Mouse (Mus musculus) urinary bladder, adult 18-20 months (tissue): Measurements from ENCODE around the gene Rasd1.
A peak's percentile ranks its signal among the peaks of the same experiment; 100 is the strongest.
"Not testable (repeated sequence)": the region's sequence is repeated elsewhere in the genome, so short reads cannot be mapped to it uniquely, and the experiment has no call there.

Source experiments
- DNase-seq, 2 experiments: peaks; one replicate each; pipeline ENCODE4 v3.0.0; 2022; ENCODE audit warnings: low spot score in 2 of 2, mixed read lengths in 2 of 2

The Rasd1 gene

GRCm38 (mm10) chr11:59961338-59961875, 3.3 kb downstream of the Rasd1 start:
- no peak for DNase-seq

- DNase-seq: no peak
Measured at GRCm38 (mm10) chr11:59960476-59961337, 4.0 kb downstream of the Rasd1 start.

DNA sequence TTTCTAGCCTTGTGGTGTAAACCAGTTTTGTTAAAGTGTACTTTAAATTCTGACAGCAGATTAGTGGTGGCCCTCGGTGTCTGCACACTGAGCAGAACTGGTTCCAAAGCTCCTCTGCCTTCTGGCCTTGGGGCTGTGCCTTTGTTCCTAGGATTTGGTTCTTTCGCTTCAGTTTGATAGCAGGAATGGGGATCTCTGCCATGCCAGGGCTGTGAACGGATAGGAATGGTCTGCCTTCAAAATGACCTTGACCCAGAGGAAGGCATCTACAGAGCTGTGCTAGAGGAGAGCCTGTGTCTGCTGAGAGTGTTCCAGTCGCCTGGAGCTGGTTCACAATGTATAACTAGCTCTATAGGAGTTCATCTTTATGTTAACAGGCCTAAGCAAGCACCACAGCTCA, 5.3 kb downstream of the Rasd1 start:
- no peak for DNase-seq

DNA sequence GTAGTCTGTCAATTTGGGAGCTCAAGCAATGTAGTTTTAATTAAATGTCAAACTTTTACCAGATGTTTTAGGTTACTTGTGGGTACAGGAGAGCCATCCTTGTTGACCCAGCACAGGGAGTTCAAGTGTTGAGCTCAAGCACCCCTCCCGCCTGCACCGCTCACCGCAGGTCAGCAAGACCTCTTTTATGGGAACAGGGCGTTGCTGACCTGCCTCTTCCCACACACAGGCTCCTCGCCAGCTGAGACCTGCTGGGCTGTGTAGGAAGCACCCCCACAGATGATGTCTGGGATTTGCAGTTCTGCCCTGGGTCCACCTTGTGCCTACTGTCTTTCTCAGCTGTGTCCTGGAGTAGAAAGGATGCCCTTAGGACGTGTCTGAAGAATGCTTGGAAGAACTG, 8.0 kb downstream of the Rasd1 start:
- DNase-seq: no peak

GRCm38 (mm10) chr11:59952892-59953291, 11.9 kb downstream of the Rasd1 start:
- no peak for DNase-seq

GRCm38 (mm10) chr11:59948401-59948767, 16.4 kb downstream of the Rasd1 start:
- DNase-seq: no peak

DNA sequence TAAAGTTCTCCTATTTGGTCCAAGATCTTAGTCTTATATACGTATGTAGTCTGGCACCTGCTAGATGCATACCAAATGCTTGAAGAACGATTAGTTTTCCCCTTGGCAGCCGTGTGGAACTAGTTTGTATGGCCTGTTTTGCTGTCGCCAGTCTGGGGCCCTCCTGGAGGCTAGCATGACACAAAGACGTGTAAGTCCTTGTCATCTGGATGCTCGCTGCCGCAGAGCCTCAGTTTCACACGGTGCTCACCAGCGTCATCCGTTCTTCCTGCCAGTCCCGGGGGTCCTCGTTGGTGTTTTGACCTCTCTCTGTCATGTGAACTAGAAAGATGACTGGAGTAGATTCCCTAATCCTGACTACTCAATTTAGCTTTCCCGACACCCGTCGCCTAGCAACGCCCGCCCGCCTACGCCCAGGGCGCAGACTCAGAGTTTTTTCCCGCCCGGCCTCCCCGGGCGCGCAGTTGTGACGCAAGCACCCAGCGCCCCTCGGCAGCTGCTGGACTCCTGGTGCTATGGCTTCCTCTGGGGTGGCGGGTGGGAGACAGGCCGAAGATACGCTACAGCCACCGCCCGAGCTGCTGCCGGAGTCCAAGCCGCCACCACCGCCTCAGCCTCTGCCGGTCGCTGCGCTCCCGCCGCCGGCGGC, 16.9 kb downstream of the Rasd1 start, which contains the start of gene Med9:
Gene Med9 (plus strand): TSS at position 455 of the 649 bp plus-strand sequence.
- peak; percentile 89 to 90 for DNase-seq

- not testable (repeated sequence) for DNase-seq
Measured at GRCm38 (mm10) chr11:59944855-59945254, 19.9 kb downstream of the Rasd1 start.

DNA sequence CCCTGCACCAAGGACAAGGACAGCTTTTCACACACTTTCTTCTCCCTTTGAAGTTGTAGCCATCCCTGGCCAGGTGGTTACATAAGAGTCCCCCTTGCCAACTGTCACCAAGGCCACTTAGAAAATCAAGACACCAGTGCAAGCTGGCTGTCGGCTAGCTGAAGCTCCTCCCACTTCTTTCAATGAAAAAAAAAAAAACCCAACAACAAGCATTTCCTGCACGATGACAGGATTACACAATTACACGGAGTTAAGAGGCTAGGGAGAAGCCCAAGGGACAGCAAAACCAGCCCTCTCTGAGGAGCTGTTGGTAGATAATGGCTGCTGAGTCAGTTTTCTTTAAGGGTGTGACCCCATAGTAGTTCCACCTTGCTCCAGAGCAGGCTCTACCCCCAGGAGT, 23.4 kb downstream of the Rasd1 start:
- no peak for DNase-seq

GRCm38 (mm10) chr11:59940645-59941044, 24.1 kb downstream of the Rasd1 start:
- DNase-seq: no peak

GRCm38 (mm10) chr11:59939821-59940220, 24.9 kb downstream of the Rasd1 start:
- DNase-seq: no peak

DNA sequence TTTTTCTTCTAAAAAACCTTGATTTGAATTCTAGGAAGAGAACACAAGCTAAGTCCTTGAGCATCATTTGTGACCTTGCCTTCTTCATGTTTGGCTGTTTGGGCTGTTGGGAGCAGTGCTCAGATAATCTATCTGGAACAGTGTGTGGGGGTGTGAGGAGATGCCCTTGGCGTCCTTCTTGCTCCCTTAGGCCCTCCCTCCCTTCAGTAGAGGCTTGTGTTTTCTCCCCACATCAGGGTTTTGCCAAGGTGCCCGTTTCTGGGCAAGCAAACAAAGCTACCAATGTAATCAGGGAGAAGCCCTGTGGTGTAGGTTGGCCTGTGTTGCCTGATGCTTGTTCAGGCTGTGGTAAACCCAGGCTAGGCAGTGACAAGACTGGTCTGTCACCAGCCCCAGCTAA, 27.1 kb downstream of the Rasd1 start:
- no peak for DNase-seq

DNA sequence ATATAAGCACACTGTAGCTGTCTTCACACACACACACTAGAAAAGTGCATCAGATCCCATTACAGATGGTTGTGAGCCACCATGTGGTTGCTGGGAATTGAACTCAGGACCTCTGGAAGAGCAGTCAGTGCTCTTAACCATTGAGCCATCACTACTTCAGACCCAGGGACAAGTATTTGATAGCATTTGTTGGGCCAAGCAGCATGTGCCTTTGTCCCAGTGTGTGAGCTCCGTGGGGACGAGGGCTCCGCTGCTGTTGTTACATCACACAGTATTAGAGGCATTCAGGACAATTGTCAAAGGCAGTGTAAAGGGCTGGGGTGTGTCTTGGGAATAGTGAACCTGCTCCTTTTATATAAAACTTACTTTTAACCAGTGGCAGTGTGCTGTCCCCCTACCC, 27.7 kb downstream of the Rasd1 start:
- no peak for DNase-seq

DNA sequence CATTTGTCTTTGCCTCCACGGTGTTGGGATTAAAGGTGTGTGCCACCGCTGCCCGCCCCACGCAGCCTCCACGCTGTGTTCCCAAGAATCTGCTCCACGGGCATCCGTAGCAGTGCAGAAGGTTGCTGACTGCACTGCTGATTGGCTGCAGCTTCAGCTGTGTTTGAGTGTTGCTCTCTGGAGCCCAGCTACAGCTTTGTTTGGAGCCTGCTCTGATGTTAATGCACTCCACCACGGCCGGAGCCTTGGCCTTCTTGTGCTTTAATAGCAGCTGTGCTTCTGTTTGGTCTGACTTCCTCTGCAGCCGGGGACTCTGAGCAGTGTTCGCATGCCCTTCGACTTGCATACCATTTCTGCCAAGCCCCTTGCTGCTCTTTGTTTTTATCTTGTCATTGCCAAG, 30.8 kb downstream of the Rasd1 start:
- no peak for DNase-seq

- no peak for DNase-seq
Measured at GRCm38 (mm10) chr11:59932560-59933337, 32.0 kb downstream of the Rasd1 start.

DNA sequence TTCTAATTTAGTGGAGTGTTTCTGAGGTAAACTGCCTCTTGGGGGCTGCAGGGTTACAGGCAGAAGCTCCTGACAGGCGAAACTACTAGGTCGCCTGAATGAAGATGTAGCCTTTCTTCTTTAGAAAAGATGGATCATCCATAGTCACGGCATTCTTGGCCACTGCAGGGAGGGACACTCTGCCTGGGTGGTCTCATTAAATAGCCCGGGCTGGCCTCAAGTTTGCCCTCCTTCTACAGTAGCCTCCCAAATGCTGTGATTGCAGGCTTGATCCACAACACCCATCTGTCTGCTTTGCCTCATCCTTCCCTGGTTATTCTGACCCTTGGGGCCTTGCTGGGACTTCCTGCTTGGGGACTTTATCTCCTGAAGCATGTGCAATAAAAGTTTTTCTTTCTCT, 34.7 kb downstream of the Rasd1 start:
- no peak for DNase-seq

GRCm38 (mm10) chr11:59921265-59921664, 43.5 kb downstream of the Rasd1 start:
- peak in 1 of 2 experiments; percentile 7 for DNase-seq

DNA sequence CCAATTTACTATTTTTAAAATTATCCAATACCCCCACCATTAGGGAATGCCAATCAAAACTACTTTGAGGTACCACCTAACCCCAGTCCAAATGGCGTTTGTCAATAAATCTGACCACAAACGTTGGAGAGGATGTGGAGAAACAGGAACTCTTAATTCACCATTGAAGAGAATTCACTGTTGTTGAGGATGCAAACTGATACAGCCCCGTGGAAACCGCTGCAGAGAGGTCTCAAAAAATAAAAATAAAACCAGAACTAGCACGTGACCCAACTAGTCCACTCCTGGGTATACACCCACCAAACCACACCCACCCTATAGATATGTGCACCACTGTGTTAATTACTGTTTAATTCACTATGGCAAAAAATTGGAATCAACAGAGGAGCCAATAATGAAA, 44.4 kb downstream of the Rasd1 start:
- no peak for DNase-seq

DNA sequence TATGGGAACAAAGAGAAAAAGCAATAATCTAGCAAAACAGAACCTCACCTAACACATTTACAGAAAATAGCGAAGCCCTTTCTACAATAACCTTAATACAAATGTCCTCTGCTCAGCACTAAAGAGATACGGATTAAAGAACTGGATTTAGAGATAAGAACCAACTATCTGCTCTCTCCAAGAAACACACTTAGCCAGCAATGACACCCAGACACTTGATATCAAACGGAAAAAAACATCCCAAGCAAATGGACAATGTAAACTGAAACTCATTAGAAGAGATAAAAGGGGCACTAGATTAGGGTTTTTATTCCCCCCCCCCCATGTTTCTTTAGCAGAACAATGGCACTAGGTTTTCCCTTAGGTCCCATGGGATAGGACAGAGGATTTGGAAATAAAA, 45.3 kb downstream of the Rasd1 start:
- no peak for DNase-seq

- no peak for DNase-seq
Measured at GRCm38 (mm10) chr11:59918014-59918413, 46.7 kb downstream of the Rasd1 start.

DNA sequence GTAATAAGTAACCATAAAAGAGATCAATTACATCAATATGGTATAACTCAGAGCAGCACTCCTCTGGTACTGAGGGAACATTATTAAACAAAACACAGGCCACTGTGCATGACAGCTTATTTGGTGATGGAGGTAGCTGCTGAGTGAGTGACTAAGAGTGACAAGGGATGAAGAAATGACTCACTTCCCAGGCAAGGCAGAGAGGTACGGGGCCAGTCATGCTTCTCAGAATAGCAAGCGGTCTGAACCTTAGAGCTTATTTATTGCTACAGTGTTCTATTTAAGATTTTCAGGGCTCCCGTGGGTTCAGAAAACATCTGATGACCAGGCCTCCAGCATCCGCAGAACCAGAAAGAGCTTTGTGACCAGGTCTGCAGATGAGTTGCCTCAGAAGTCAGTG, 51.0 kb downstream of the Rasd1 start:
- no peak for DNase-seq
